Mouse (Mus musculus) brain, embryonic 14.5 days (tissue): Measurements from ENCODE around the gene Ociad1. TPM values are rescaled to one million over a fixed set of nuclear protein-coding genes. Genes with fewer than 3 reads are reported as not detected.

ENCODE experiments used
- DNase-seq: peaks from one replicate; pipeline ENCODE4 v3.0.0-alpha.2; 2011; ENCODE audit warnings: low read depth
- CTCF ChIP-seq: fragments of 200-500 bp; IDR thresholded peaks from 2 replicates; pipeline ENCODE4 v1.5.1; 2012; ENCODE audit warnings: inconsistent platforms, mild to moderate bottlenecking, moderate library complexity, borderline replicate concordance; ENCODE audit not compliant: insufficient read depth, insufficient read length; ENCODE audit errors: extremely low read depth
- POLR2A ChIP-seq: fragments of 200-500 bp; IDR thresholded peaks from 2 replicates; pipeline ENCODE4 v1.6.1; 2012; ENCODE audit warnings: mild to moderate bottlenecking, inconsistent platforms, borderline replicate concordance; ENCODE audit not compliant: poor library complexity, insufficient read depth, insufficient read length, severe bottlenecking; ENCODE audit errors: extremely low read depth
- polyA plus RNA-seq: library from polyadenylated mRNA; depleted of rRNA; stranded (reverse); fragments of >200 nt; gene quantifications from 2 replicates; pipeline ENCODE4 v1.2.3, GENCODE M21; 2012

Ociad1 gene
- polyA plus RNA-seq, 1 experiment = 184 TPM

GRCm38 (mm10) chr5:73265460-73265859 lies 27.1 kb upstream of the Ociad1 start:
- no peak for DNase-seq
- TF ChIP-seq POLR2A (no peak), CTCF (no peak)

- TF ChIP-seq CTCF (no peak), POLR2A (no peak)
- DNase-seq = no peak
Measured at GRCm38 (mm10) chr5:73268636-73269213, 23.9 kb upstream of the Ociad1 start.

GRCm38 (mm10) chr5:73270612-73271011 lies 22.0 kb upstream of the Ociad1 start:
- DNase-seq = peak; percentile 37
- no peak for TF ChIP-seq CTCF
- TF ChIP-seq POLR2A = no peak

- DNase-seq = no peak
- TF ChIP-seq CTCF = no peak
- TF ChIP-seq POLR2A = no peak
Measured at GRCm38 (mm10) chr5:73273171-73273570, 19.4 kb upstream of the Ociad1 start.

- DNase-seq = no peak
Measured at GRCm38 (mm10) chr5:73274941-73275340, 17.6 kb upstream of the Ociad1 start.

GRCm38 (mm10) chr5:73279190-73279589 lies 13.4 kb upstream of the Ociad1 start:
- TF ChIP-seq CTCF (no peak), POLR2A (no peak)
- DNase-seq = no peak

More at GRCm38 (mm10) chr5:73274941-73275340, 17.6 kb upstream of the Ociad1 start:
- TF ChIP-seq CTCF = no peak
- TF ChIP-seq POLR2A = no peak

GRCm38 (mm10) chr5:73279732-73280566 lies 12.6 kb upstream of the Ociad1 start:
- DNase-seq = peak; percentile 52
- TF ChIP-seq CTCF (no peak), POLR2A (no peak)

GRCm38 (mm10) chr5:73280567-73280850 lies 12.1 kb upstream of the Ociad1 start:
- TF ChIP-seq POLR2A (no peak), CTCF (no peak)
- DNase-seq = no peak

GRCm38 (mm10) chr5:73284046-73284445 lies 8.5 kb upstream of the Ociad1 start:
- no peak for DNase-seq
- TF ChIP-seq POLR2A = no peak
- no peak for TF ChIP-seq CTCF

GRCm38 (mm10) chr5:73285470-73285978 lies 7.1 kb upstream of the Ociad1 start:
- DNase-seq = no peak

GRCm38 (mm10) chr5:73286603-73287002 lies 6.0 kb upstream of the Ociad1 start:
- no peak for DNase-seq
- TF ChIP-seq CTCF (no peak), POLR2A (no peak)

More at GRCm38 (mm10) chr5:73285470-73285978, 7.1 kb upstream of the Ociad1 start:
- TF ChIP-seq POLR2A (no peak), CTCF (no peak)
